ENCODE assay signal across 15 mouse cellular contexts in the genomic region with DNA sequence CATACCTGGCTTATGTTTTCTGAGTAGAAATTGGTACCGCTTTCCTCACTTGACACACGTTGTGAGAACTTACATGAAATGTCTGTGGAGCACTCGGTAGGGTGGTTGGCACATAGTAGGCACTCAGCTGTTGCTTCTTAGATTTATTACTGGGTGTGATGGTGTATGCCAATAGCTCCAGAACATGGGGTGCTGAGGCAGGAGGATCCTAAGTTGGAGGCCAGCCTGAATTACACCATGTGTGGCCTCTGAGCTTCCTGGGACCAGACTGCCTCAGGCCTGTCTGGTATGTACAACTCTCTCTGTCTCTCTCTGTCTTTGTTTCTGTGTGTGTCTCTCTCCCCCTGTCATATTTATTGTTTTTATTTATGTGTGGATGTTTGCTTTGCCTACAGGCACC.
"Had no signal": no experiment of that assay in that cellular context is flagged by ENCODE, and none has a peak within 500 bp of the region (broad histone marks: within the 10 kb centered on the region; RNA-seq: fewer than 3 reads in every experiment).

No protein-coding gene starts in this region.

- H3K4me3 ChIP-seq: left cerebral cortex, adult 2 months; liver, embryonic 12.5 days; liver, embryonic 15.5 days; lung, embryonic 15.5 days had no signal

- H3K4me2 ChIP-seq: liver, embryonic 12.5 days; liver, embryonic 15.5 days; lung, embryonic 15.5 days had no signal

- H3K27me3 ChIP-seq: liver, embryonic 12.5 days; liver, embryonic 15.5 days; lung, embryonic 15.5 days had no signal

- ATAC-seq: intestine, postnatal 0 days; liver, embryonic 12.5 days had no signal

- H3K9me3 ChIP-seq: liver, embryonic 12.5 days; liver, embryonic 15.5 days; lung, embryonic 15.5 days had no signal

- H3K36me3 ChIP-seq: liver, embryonic 12.5 days; liver, embryonic 15.5 days; lung, embryonic 15.5 days had no signal

- H3K9ac ChIP-seq: liver, embryonic 12.5 days; liver, embryonic 15.5 days; lung, embryonic 15.5 days had no signal

- DNase-seq: kidney, adult 2 months; kidney, postnatal 36 days; layer of hippocampus, postnatal 36 days; lung, adult 18-20 months; lung, postnatal 10 days; lung, postnatal 36 days; midbrain, embryonic 14.5 days; thymus, adult 18-20 months; thymus, postnatal 36 days had no signal

- H3K27ac ChIP-seq: kidney, postnatal 0 days; left cerebral cortex, adult 2 months; liver, embryonic 12.5 days; liver, embryonic 15.5 days; lung, embryonic 15.5 days had no signal

- H3K4me1 ChIP-seq: liver, embryonic 15.5 days had no signal
